Mouse (Mus musculus): ENCODE data around the gene Foxk1.

Foxk1 gene

GRCm38 (mm10) chr5:142391691-142392090, 9.6 kb upstream of the Foxk1 start:
- DNase-seq, result no peak

GRCm38 (mm10) chr5:142394602-142395252, 6.6 kb upstream of the Foxk1 start:
- DNase-seq, result no peak

GRCm38 (mm10) chr5:142395909-142396308, 5.4 kb upstream of the Foxk1 start:
- no peak for DNase-seq

GRCm38 (mm10) chr5:142400181-142400883, 965 bp upstream of the Foxk1 start:
- peak; percentile 47 for DNase-seq

GRCm38 (mm10) chr5:142401641-142402625, 636 bp downstream of the Foxk1 start:
- DNase-seq, result no peak

GRCm38 (mm10) chr5:142403694-142404093, 2.4 kb downstream of the Foxk1 start:
- no peak for DNase-seq

GRCm38 (mm10) chr5:142404307-142404706, 3.0 kb downstream of the Foxk1 start:
- DNase-seq, result no peak

- DNase-seq, result no peak
Observed at GRCm38 (mm10) chr5:142405426-142405825, 4.1 kb downstream of the Foxk1 start.

GRCm38 (mm10) chr5:142406401-142406800, 5.1 kb downstream of the Foxk1 start:
- DNase-seq, result no peak

- no peak for DNase-seq
Observed at GRCm38 (mm10) chr5:142406937-142407336, 5.6 kb downstream of the Foxk1 start.

- no peak for DNase-seq
Observed at GRCm38 (mm10) chr5:142407381-142407780, 6.1 kb downstream of the Foxk1 start.

- no peak for DNase-seq
Observed at GRCm38 (mm10) chr5:142409169-142409568, 7.9 kb downstream of the Foxk1 start.

- DNase-seq, result no peak
Observed at GRCm38 (mm10) chr5:142410348-142410747, 9.1 kb downstream of the Foxk1 start.

- peak; percentile 53 for DNase-seq
Observed at GRCm38 (mm10) chr5:142412678-142413385, 11.5 kb downstream of the Foxk1 start.

GRCm38 (mm10) chr5:142413723-142414445, 12.6 kb downstream of the Foxk1 start:
- DNase-seq, result no peak

GRCm38 (mm10) chr5:142415401-142415800, 14.1 kb downstream of the Foxk1 start:
- DNase-seq, result no peak

GRCm38 (mm10) chr5:142416070-142416775, 14.9 kb downstream of the Foxk1 start:
- DNase-seq, result no peak

- DNase-seq, result no peak
Observed at GRCm38 (mm10) chr5:142417104-142417503, 15.8 kb downstream of the Foxk1 start.

- peak; percentile 38 for DNase-seq
Observed at GRCm38 (mm10) chr5:142417876-142418275, 16.6 kb downstream of the Foxk1 start.

GRCm38 (mm10) chr5:142418419-142418818, 17.1 kb downstream of the Foxk1 start:
- no peak for DNase-seq

- no peak for DNase-seq
Observed at GRCm38 (mm10) chr5:142420317-142420716, 19.0 kb downstream of the Foxk1 start.
